Mouse (Mus musculus): ENCODE measurements around the gene Mboat1.

The Mboat1 gene

GRCm38 (mm10) chr13:30136243-30136922 is at the start of gene Mboat1:
Gene Mboat1 (plus strand): TSS chr13:30136489.
- peak; percentile 24 for DNase-seq (ENCODE audit: low read depth, low spot score)

- DNase-seq (ENCODE audit: low read depth, low spot score): no peak
These were observed 43.2 kb upstream of the Mboat1 start for GRCm38 (mm10) chr13:30093086-30093485.

GRCm38 (mm10) chr13:30095851-30096250 is 40.4 kb upstream of the Mboat1 start:
- DNase-seq (ENCODE audit: low read depth, low spot score): no peak

GRCm38 (mm10) chr13:30096536-30096935 is 39.8 kb upstream of the Mboat1 start:
- no peak for DNase-seq (ENCODE audit: low read depth, low spot score)

- no peak for DNase-seq (ENCODE audit: low read depth, low spot score)
These were observed 27.2 kb upstream of the Mboat1 start for GRCm38 (mm10) chr13:30109001-30109600.

GRCm38 (mm10) chr13:30115792-30116191 is 20.5 kb upstream of the Mboat1 start:
- no peak for DNase-seq (ENCODE audit: low read depth, low spot score)

- DNase-seq (ENCODE audit: low read depth, low spot score): no peak
These were observed 787 bp downstream of the Mboat1 start for GRCm38 (mm10) chr13:30136923-30137629.

GRCm38 (mm10) chr13:30137951-30138350 is 1.7 kb downstream of the Mboat1 start:
- DNase-seq (ENCODE audit: low read depth, low spot score): no peak

- no peak for DNase-seq (ENCODE audit: low read depth, low spot score)
These were observed 3.9 kb downstream of the Mboat1 start for GRCm38 (mm10) chr13:30140149-30140548.

GRCm38 (mm10) chr13:30140646-30141045 is 4.4 kb downstream of the Mboat1 start:
- DNase-seq (ENCODE audit: low read depth, low spot score): no peak

GRCm38 (mm10) chr13:30141996-30142395 is 5.7 kb downstream of the Mboat1 start:
- no peak for DNase-seq (ENCODE audit: low read depth, low spot score)

GRCm38 (mm10) chr13:30146468-30146867 is 10.2 kb downstream of the Mboat1 start:
- no peak for DNase-seq (ENCODE audit: low read depth, low spot score)

GRCm38 (mm10) chr13:30154264-30154663 is 18.0 kb downstream of the Mboat1 start:
- DNase-seq (ENCODE audit: low read depth, low spot score): no peak

- no peak for DNase-seq (ENCODE audit: low read depth, low spot score)
These were observed 23.3 kb downstream of the Mboat1 start for GRCm38 (mm10) chr13:30159626-30160025.

- DNase-seq (ENCODE audit: low read depth, low spot score): no peak
These were observed 27.2 kb downstream of the Mboat1 start for GRCm38 (mm10) chr13:30163521-30163920.

GRCm38 (mm10) chr13:30166138-30167090 is 30.1 kb downstream of the Mboat1 start:
- no peak for DNase-seq (ENCODE audit: low read depth, low spot score)

- no peak for DNase-seq (ENCODE audit: low read depth, low spot score)
These were observed 31.2 kb downstream of the Mboat1 start for GRCm38 (mm10) chr13:30167499-30167898.

- no peak for DNase-seq (ENCODE audit: low read depth, low spot score)
These were observed 32.5 kb downstream of the Mboat1 start for GRCm38 (mm10) chr13:30168803-30169202.

- no peak for DNase-seq (ENCODE audit: low read depth, low spot score)
These were observed 33.8 kb downstream of the Mboat1 start for GRCm38 (mm10) chr13:30170061-30170460.

GRCm38 (mm10) chr13:30174586-30174985 is 38.3 kb downstream of the Mboat1 start:
- DNase-seq (ENCODE audit: low read depth, low spot score): no peak

GRCm38 (mm10) chr13:30177356-30177755 is 41.1 kb downstream of the Mboat1 start:
- DNase-seq (ENCODE audit: low read depth, low spot score): no peak

- no peak for DNase-seq (ENCODE audit: low read depth, low spot score)
These were observed 49.3 kb downstream of the Mboat1 start for GRCm38 (mm10) chr13:30185549-30185948.
